Mouse (Mus musculus) thymus, postnatal 0 days (tissue): ENCODE measurements around the gene Isg20. TPM values are rescaled to one million over a fixed set of nuclear protein-coding genes. Genes with fewer than 3 reads are reported as not detected.

Experiments used
- DNase-seq: peaks from one replicate; pipeline ENCODE4 v3.0.0-alpha.2; 2015; ENCODE audit warnings: low spot score
- microRNA-seq: library from miRNA; unstranded; fragments of <30 nt; microRNA quantifications from one replicate; pipeline ENCODE4, GENCODE M21; 2016; ENCODE audit warnings: borderline number of aligned reads
- polyA plus RNA-seq: library from polyadenylated mRNA; unstranded; fragments of >200 nt; fragmentation: Nextera tagmentation; extraction: Ambion mirVana; gene quantifications from 2 replicates; pipeline ENCODE4 v1.2.1, GENCODE M21; 2015

The Isg20 gene
- polyA plus RNA-seq, 1 experiment from 2014 or later: 136 TPM

- DNase-seq: no peak
These were observed 41.4 kb downstream of the Isg20 start for GRCm38 (mm10) chr7:78954619-78955018.

GRCm38 (mm10) chr7:78955086-78955485 is 41.9 kb downstream of the Isg20 start:
- no peak for DNase-seq

- no peak for DNase-seq
These were observed 45.4 kb downstream of the Isg20 start for GRCm38 (mm10) chr7:78958499-78959073.

GRCm38 (mm10) chr7:78963891-78964290 is 50.7 kb downstream of the Isg20 start:
- DNase-seq: no peak

Small RNA genes lying within 50 kb of the gene (microRNA-seq; reads per million reads assigned to microRNA genes)
- gene Mir7-2: 7.1 reads per million, percentile 12 among the genes with 10 or more reads in this experiment

Other genes starting within 250 kb of the Isg20 start
- 56.4 and 75.0 TPM in 2 replicates for gene Ntrk3, start 175.4 kb upstream of the Isg20 start, polyA plus RNA-seq
- 84.2 and 88.0 TPM in 2 replicates for gene Mrps11, start 130.3 kb upstream of the Isg20 start, polyA plus RNA-seq
- gene Mrpl46, start 129.9 kb upstream of the Isg20 start, polyA plus RNA-seq: 87.7 and 89.1 TPM in 2 replicates
- gene Det1, start 66.2 kb upstream of the Isg20 start, polyA plus RNA-seq: 21.4 and 22.5 TPM in 2 replicates
- 45.4 and 45.7 TPM in 2 replicates for gene Aen, start 17.6 kb upstream of the Isg20 start, polyA plus RNA-seq
- 0.09 and 0.39 TPM in 2 replicates for gene Acan, start 140.1 kb downstream of the Isg20 start, polyA plus RNA-seq
- 0.27 and 0.31 TPM in 2 replicates for gene Hapln3, start 217.6 kb downstream of the Isg20 start, polyA plus RNA-seq
- gene Mfge8, start 235.6 kb downstream of the Isg20 start, polyA plus RNA-seq: 93.0 and 104 TPM in 2 replicates